ENCODE assay signal across 8 mouse cellular contexts in genomic region chr13:58067540-58068103, GRCm38 (mm10). TPM values are rescaled to one million over a fixed set of nuclear protein-coding genes. Genes with fewer than 3 reads are reported as not detected.
DNase-seq lines count a peak whose midpoint lies in the region; ATAC-seq and TF ChIP-seq lines count a peak whose summit lies in the region.

No protein-coding gene starts in this region.

- no peak overlapping the region for H3K4me2 ChIP-seq in forebrain, postnatal 0 days (ENCODE audit: low read depth)
- no peak overlapping the region for H3K4me2 ChIP-seq in hindbrain, embryonic 14.5 days (replicated peaks)
- H3K4me2 ChIP-seq in midbrain, embryonic 16.5 days (ENCODE audit: low read length): no peak overlapping the region

- H3K36me3 ChIP-seq in forebrain, postnatal 0 days (ENCODE audit: insufficient read depth): no peaks in the 10 kb centered on the region
- peaks cover 10% of the 10 kb centered on the region; the same call in 1 of the 2 replicates for H3K36me3 ChIP-seq in hindbrain, embryonic 14.5 days (replicated peaks; ENCODE audit: control insufficient read depth, insufficient read depth)
- peaks cover 9% of the 10 kb centered on the region for H3K36me3 ChIP-seq in midbrain, embryonic 16.5 days (ENCODE audit: control insufficient read depth, insufficient read depth, low read length)

- peak; percentile 24; the same call in 1 of the 2 replicates for TF ChIP-seq CTCF in forebrain, postnatal 0 days (IDR thresholded peaks at IDR 0.05; ENCODE audit: low read depth)

- H3K4me3 ChIP-seq in forebrain, postnatal 0 days (ENCODE audit: low read depth, low read length): no peak overlapping the region
- no peak overlapping the region for H3K4me3 ChIP-seq in hindbrain, embryonic 14.5 days (replicated peaks; ENCODE audit: low read length)
- no peak overlapping the region for H3K4me3 ChIP-seq in midbrain, embryonic 16.5 days (ENCODE audit: low read depth, low read length)

- no peaks in the 10 kb centered on the region for H3K9me3 ChIP-seq in forebrain, postnatal 0 days (ENCODE audit: low read length)
- no peaks in the 10 kb centered on the region for H3K9me3 ChIP-seq in hindbrain, embryonic 14.5 days (ENCODE audit: control insufficient read depth, low read length)
- H3K9me3 ChIP-seq in midbrain, embryonic 16.5 days (replicated peaks; ENCODE audit: control insufficient read depth, low read length, poor library complexity, severe bottlenecking): no peaks in the 10 kb centered on the region

- DNase-seq in urinary bladder, adult 18-20 months (ENCODE audit: low spot score in 2 of 2): peak; percentile 20 to 27
- DNase-seq in urinary bladder, postnatal 10 days (ENCODE audit: low spot score): no peak
- DNase-seq in forebrain, postnatal 0 days: no peak
- DNase-seq in hindbrain, embryonic 14.5 days (ENCODE audit: low spot score): no peak
- DNase-seq in liver: peak; percentile 79
- DNase-seq in thymus, adult 18-20 months: peak; percentile 46 to 74
- no peak for DNase-seq in cerebellum, postnatal 4 days (ENCODE audit: low spot score in 2 of 2)

- no peak overlapping the region for H3K9ac ChIP-seq in forebrain, postnatal 0 days
- H3K9ac ChIP-seq in hindbrain, embryonic 14.5 days: no peak overlapping the region
- no peak overlapping the region for H3K9ac ChIP-seq in midbrain, embryonic 16.5 days (ENCODE audit: low read depth, low read length)

- H3K27me3 ChIP-seq in forebrain, postnatal 0 days (ENCODE audit: insufficient read depth, low read length): no peaks in the 10 kb centered on the region
- no peaks in the 10 kb centered on the region for H3K27me3 ChIP-seq in hindbrain, embryonic 14.5 days (ENCODE audit: control insufficient read depth, insufficient read depth, low read length)
- H3K27me3 ChIP-seq in midbrain, embryonic 16.5 days (ENCODE audit: control insufficient read depth, insufficient read depth, low read depth, low read length): no peaks in the 10 kb centered on the region

- ATAC-seq in forebrain, postnatal 0 days: no peak
- ATAC-seq in hindbrain, embryonic 14.5 days (ENCODE audit: low FRiP score): no peak
- 0 out of 2 replicates have a peak, but pooled peaks have one; percentile 45 for ATAC-seq in midbrain, embryonic 16.5 days

- 27% methylated on average over 17 of the region's 17 CpGs for WGBS in forebrain, postnatal 0 days
- 29% methylated on average over 17 of the region's 17 CpGs for WGBS in hindbrain, embryonic 14.5 days
- WGBS in midbrain, embryonic 16.5 days: 23% methylated on average over 17 of the region's 17 CpGs

- H3K4me1 ChIP-seq in forebrain, postnatal 0 days (ENCODE audit: insufficient read depth): no peaks in the 10 kb centered on the region
- H3K4me1 ChIP-seq in hindbrain, embryonic 14.5 days (replicated peaks; ENCODE audit: control insufficient read depth, insufficient read depth, low read length): no peaks in the 10 kb centered on the region
- no peaks in the 10 kb centered on the region for H3K4me1 ChIP-seq in midbrain, embryonic 16.5 days (ENCODE audit: control insufficient read depth, insufficient read depth, low read length)

- H3K27ac ChIP-seq in forebrain, postnatal 0 days (ENCODE audit: low read depth, low read length): 0 out of 2 replicates have a peak overlapping the region, but pooled peaks have one; percentile 10
- peak overlapping the region; percentile 21; the same call in 1 of the 2 replicates for H3K27ac ChIP-seq in hindbrain, embryonic 14.5 days
- H3K27ac ChIP-seq in midbrain, embryonic 16.5 days (ENCODE audit: low read length): peak overlapping the region; percentile 18; the same call in 1 of the 2 replicates

RNA-seq across cellular contexts. Expression of gene Klhl3, which starts 45.8 kb away (rescaled TPM):
- 11.9 and 12.2 TPM in 2 replicates for total RNA-seq in forebrain, postnatal 0 days (2014; rRNA removed)
- polyA plus RNA-seq in forebrain, postnatal 0 days (2015; fragmentation: Nextera tagmentation; extraction: Ambion mirVana): 7.6 and 12.6 TPM in 2 replicates
- 10.8 and 11.9 TPM in 2 replicates for polyA plus RNA-seq in hindbrain, embryonic 14.5 days (2014; fragmentation: Nextera tagmentation; extraction: Ambion mirVana)
- polyA plus RNA-seq in midbrain, embryonic 16.5 days (2015; fragmentation: Nextera tagmentation; extraction: Ambion mirVana): 13.9 and 15.0 TPM in 2 replicates

Comparison
In these comparisons a context has a peak if more than half of its experiments do, and no peak if none do; other contexts are left out.
1. DNase-seq: peak in urinary bladder, adult 18-20 months (2 of 2), liver (single experiment) and thymus, adult 18-20 months (2 of 2); none in urinary bladder, postnatal 10 days (single experiment), forebrain, postnatal 0 days (single experiment), hindbrain, embryonic 14.5 days (single experiment) and cerebellum, postnatal 4 days (0 of 2).
2. Peak in every context shown above with its lines, with median percentiles within 50 percentile points of each other: H3K27ac ChIP-seq.